Comparison of ENCODE assay signal across 8 mouse cellular contexts in the genomic region with DNA sequence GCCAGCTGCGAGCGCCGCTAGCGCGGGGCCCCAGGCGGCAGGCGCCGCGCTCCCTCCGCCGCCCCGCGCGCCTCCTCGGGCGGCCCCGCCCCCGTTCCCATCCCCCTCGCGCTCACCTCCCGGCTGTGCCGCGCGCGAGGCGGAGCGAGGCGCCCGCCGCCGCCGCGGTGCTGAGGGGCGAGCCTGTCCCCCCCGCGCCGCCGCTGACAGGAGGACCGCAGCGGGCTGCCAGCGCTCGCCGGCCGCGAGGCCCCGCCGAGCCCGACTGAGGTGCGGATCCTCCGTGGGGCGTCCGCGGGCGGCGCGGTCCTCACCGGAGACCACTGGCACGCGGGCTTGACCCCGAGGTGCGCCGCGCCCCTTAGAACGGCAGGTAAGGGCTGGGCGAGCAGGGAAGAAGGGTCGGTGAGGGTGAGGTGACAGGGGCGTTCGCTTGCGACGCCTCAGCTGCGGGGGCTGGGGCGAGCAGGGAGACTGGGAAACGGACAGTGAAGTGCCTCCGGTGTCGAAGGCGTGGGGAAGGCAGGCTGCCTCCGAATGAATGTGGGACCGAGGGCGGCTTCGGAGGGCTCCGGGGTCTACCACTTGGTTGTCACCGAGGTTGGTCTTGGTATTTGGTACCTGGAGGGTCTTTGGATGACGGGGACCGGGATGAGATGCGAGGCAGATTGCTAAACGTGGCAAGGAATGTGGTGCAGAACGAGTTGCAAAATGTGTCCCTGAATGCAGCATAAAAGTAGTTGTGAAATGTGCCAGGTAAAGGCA. TPM values are rescaled to one million over a fixed set of nuclear protein-coding genes. Genes with fewer than 3 reads are reported as not detected.
DNase-seq lines count a peak whose midpoint lies in the region; ATAC-seq and TF ChIP-seq lines count a peak whose summit lies in the region.

A gene (plus strand): TSS at position 110 of the 765 bp plus-strand sequence.

- DNase-seq in thymus, adult 2 months: peak; percentile 54
- no peak for DNase-seq in thymus, postnatal 0 days (ENCODE audit: low spot score)
- peak; percentile 18 for DNase-seq in gastrocnemius, postnatal 25 days
- DNase-seq in intestine, embryonic 14.5 days (ENCODE audit: low spot score): peak; percentile 84
- peak; percentile 53 to 72 for DNase-seq in left cerebral cortex, postnatal 36 days (ENCODE audit: low spot score in 2 of 2)
- peak; percentile 61 for DNase-seq in midbrain, embryonic 10.5 days (ENCODE audit: low spot score)

- peak within 1 kb of the TSS; percentile 75 for H3K4me2 ChIP-seq in intestine, embryonic 14.5 days (ENCODE audit: low read length)
- peak within 1 kb of the TSS; percentile 88 for H3K4me2 ChIP-seq in stomach, embryonic 16.5 days (ENCODE audit: low read depth, low read length)

- whole genome bisulfite sequencing in thymus, adult 2 months: 7% methylated on average over 83 of the region's 87 CpGs
- under 1% methylated on average over 74 of the region's 87 CpGs for WGBS in intestine, embryonic 14.5 days
- WGBS in midbrain, embryonic 10.5 days: 2% methylated on average over 76 of the region's 87 CpGs
- under 1% methylated on average over 72 of the region's 87 CpGs for WGBS in stomach, embryonic 16.5 days

- H3K9me3 ChIP-seq in intestine, embryonic 14.5 days (ENCODE audit: control insufficient read depth, low read length): no peaks in the 10 kb centered on the region
- no peaks in the 10 kb centered on the region for H3K9me3 ChIP-seq in midbrain, embryonic 10.5 days (replicated peaks)
- H3K9me3 ChIP-seq in stomach, embryonic 16.5 days (replicated peaks; ENCODE audit: control insufficient read depth, low read length): no peaks in the 10 kb centered on the region

- peak; percentile 82 for ATAC-seq in intestine, embryonic 14.5 days (replicated peaks; ENCODE audit: low FRiP score, low TSS enrichment, low read depth)
- peak; percentile 87 for ATAC-seq in stomach, embryonic 16.5 days (ENCODE audit: insufficient read depth, low FRiP score)

- H3K27me3 ChIP-seq in thymus, adult 2 months (ENCODE audit: control insufficient read depth, insufficient read depth, low read length): no peaks in the 10 kb centered on the region
- no peaks in the 10 kb centered on the region for H3K27me3 ChIP-seq in intestine, embryonic 14.5 days (replicated peaks; ENCODE audit: control insufficient read depth, insufficient read depth, low read length)
- peaks cover 9% of the 10 kb centered on the region for H3K27me3 ChIP-seq in midbrain, embryonic 10.5 days (ENCODE audit: low read depth, poor library complexity, severe bottlenecking)
- no peaks in the 10 kb centered on the region for H3K27me3 ChIP-seq in stomach, embryonic 16.5 days (ENCODE audit: control insufficient read depth, insufficient read depth, low read length)

- peak within 1 kb of the TSS; percentile 82 for H3K4me3 ChIP-seq in thymus, adult 2 months (ENCODE audit: control insufficient read depth, insufficient read depth, low read length)
- H3K4me3 ChIP-seq in cortical plate, adult 2 months (ENCODE audit: insufficient read depth, low read length): peak within 1 kb of the TSS; percentile 80
- H3K4me3 ChIP-seq in intestine, embryonic 14.5 days (ENCODE audit: low read depth, low read length): peak within 1 kb of the TSS; percentile 83
- peak within 1 kb of the TSS; percentile 87 for H3K4me3 ChIP-seq in midbrain, embryonic 10.5 days
- peak within 1 kb of the TSS; percentile 94 for H3K4me3 ChIP-seq in stomach, embryonic 16.5 days (replicated peaks; ENCODE audit: low read length)

- peaks cover 4% of the 10 kb centered on the region for H3K4me1 ChIP-seq in thymus, adult 2 months (replicated peaks; ENCODE audit: control insufficient read depth, insufficient read depth, low read length)
- H3K4me1 ChIP-seq in cortical plate, adult 2 months (ENCODE audit: control insufficient read depth, insufficient read depth, low read length): no peaks in the 10 kb centered on the region; the same call in 1 of the 2 replicates
- H3K4me1 ChIP-seq in intestine, embryonic 14.5 days (replicated peaks; ENCODE audit: control insufficient read depth, insufficient read depth, low read length): peaks cover 11% of the 10 kb centered on the region; the same call in 1 of the 2 replicates
- peaks cover 23% of the 10 kb centered on the region for H3K4me1 ChIP-seq in midbrain, embryonic 10.5 days
- no peaks in the 10 kb centered on the region for H3K4me1 ChIP-seq in stomach, embryonic 16.5 days (ENCODE audit: control insufficient read depth, insufficient read depth, low read length)

- no peak within 1 kb of the TSS for H3K27ac ChIP-seq in thymus, adult 2 months (ENCODE audit: control insufficient read depth, insufficient read depth, low read length)
- peak within 1 kb of the TSS; percentile 97 for H3K27ac ChIP-seq in cortical plate, adult 2 months (ENCODE audit: insufficient read depth, low read length)
- peak within 1 kb of the TSS; percentile 89 for H3K27ac ChIP-seq in intestine, embryonic 14.5 days (ENCODE audit: low read depth)
- peak within 1 kb of the TSS; percentile 95 for H3K27ac ChIP-seq in midbrain, embryonic 10.5 days (replicated peaks)
- peak within 1 kb of the TSS; percentile 85 for H3K27ac ChIP-seq in stomach, embryonic 16.5 days (ENCODE audit: low read length)

- no peaks in the 10 kb centered on the region for H3K36me3 ChIP-seq in thymus, adult 2 months (ENCODE audit: control insufficient read depth, insufficient read depth, low read length)
- no peaks in the 10 kb centered on the region for H3K36me3 ChIP-seq in intestine, embryonic 14.5 days (ENCODE audit: control insufficient read depth, insufficient read depth, low read length)
- H3K36me3 ChIP-seq in midbrain, embryonic 10.5 days: no peaks in the 10 kb centered on the region
- no peaks in the 10 kb centered on the region for H3K36me3 ChIP-seq in stomach, embryonic 16.5 days (ENCODE audit: control insufficient read depth, insufficient read depth, low read length)

- no peak for TF ChIP-seq POLR2A in thymus, adult 2 months (IDR thresholded peaks at IDR 0.05; ENCODE audit: control insufficient read depth, extremely low read depth, insufficient read depth, low read length, poor library complexity)
- no peak for TF ChIP-seq POLR2A in cortical plate, adult 2 months (IDR thresholded peaks at IDR 0.05; ENCODE audit: extremely low read depth, insufficient read depth, low read length)

- intact Hi-C loops in left cerebral cortex, postnatal 36 days (cut with DNase I): loop anchor here (1.0 to 5.0 kb wide), 4 partner anchors 83 to 322 kb away; a partner anchor contains a TSS

- no peak for TF ChIP-seq CTCF in thymus, adult 2 months (IDR thresholded peaks at IDR 0.05; ENCODE audit: borderline replicate concordance, control insufficient read depth, extremely low read depth, insufficient read depth, low read length, poor library complexity)
- TF ChIP-seq CTCF in cortical plate, adult 2 months (IDR thresholded peaks at IDR 0.05; ENCODE audit: extremely low read depth, insufficient read depth, low read length): no peak

- peak within 1 kb of the TSS; percentile 87 for H3K9ac ChIP-seq in intestine, embryonic 14.5 days (ENCODE audit: low read length)
- H3K9ac ChIP-seq in stomach, embryonic 16.5 days (ENCODE audit: low read length): peak within 1 kb of the TSS; percentile 96

RNA-seq across cellular contexts. Expression of the gene that starts here (rescaled TPM):
- polyA plus RNA-seq in thymus, adult 2 months (2012; rRNA removed): 2.1 and 2.6 TPM in 2 replicates
- polyA plus RNA-seq in thymus, postnatal 0 days (2015; fragmentation: Nextera tagmentation; extraction: Ambion mirVana): 0.96 and 1.1 TPM in 2 replicates
- 58.5 and 60.1 TPM in 2 replicates for polyA plus RNA-seq in cortical plate, adult 2 months (2012; rRNA removed)
- total RNA-seq in gastrocnemius, postnatal 25 days (2021): 10 to 100 TPM; 10.6 to 11.4 TPM
- polyA plus RNA-seq in intestine, embryonic 14.5 days (2014; fragmentation: Nextera tagmentation; extraction: Ambion mirVana): 13.3 and 13.4 TPM in 2 replicates
- 100 to 1,000 TPM; 235 to 245 TPM for total RNA-seq in left cerebral cortex, postnatal 36 days (2021)
- polyA plus RNA-seq in midbrain, embryonic 10.5 days (2016; fragmentation: Nextera tagmentation; extraction: Ambion mirVana): 5.3 and 6.8 TPM in 2 replicates
- 5.9 and 6.7 TPM in 2 replicates for polyA plus RNA-seq in stomach, embryonic 16.5 days (2015; fragmentation: Nextera tagmentation; extraction: Ambion mirVana)

Comparison
In these comparisons a context has a peak if more than half of its experiments do, and no peak if none do; other contexts are left out.
1. RNA of the gene that starts here (total RNA-seq): 235 to 245 TPM in left cerebral cortex, postnatal 36 days; 10.6 to 11.4 TPM in gastrocnemius, postnatal 25 days; every median in the first group is over 10 times any median in the second.
2. Peak in every context shown above with its lines, with median percentiles within 50 percentile points of each other: H3K4me3 ChIP-seq.